Mouse (Mus musculus) midbrain, embryonic 14.5 days (tissue): ENCODE data around the gene Cyp8b1. TPM values are rescaled to one million over a fixed set of nuclear protein-coding genes. Genes with fewer than 3 reads are reported as not detected.

Experiments used
- ATAC-seq: fragments of 200-750 bp; cut with Nextera tagmentation; 2 replicates; pipeline ENCODE4 v1.8.0; 2017; ENCODE audit warnings: moderate number of reproducible peaks, moderate library complexity; ENCODE audit not compliant: low FRiP score, low TSS enrichment
- DNase-seq: peaks from one replicate; pipeline ENCODE4 v3.0.0-alpha.2; 2015
- H3K27ac ChIP-seq: fragments of 300-500 bp; sonication (generic); replicated peaks from 2 replicates; pipeline ENCODE4 v1.5.1; 2014; ENCODE audit warnings: mild to moderate bottlenecking, low read depth, low read length, moderate library complexity
- H3K27me3 ChIP-seq: fragments of 300-500 bp; sonication (generic); 2 replicates; pipeline ENCODE4 v1.6.1; 2014; ENCODE audit warnings: low read length, control low read depth, mixed read lengths; ENCODE audit not compliant: control insufficient read depth, insufficient read depth
- H3K36me3 ChIP-seq: fragments of 300-500 bp; sonication (generic); 2 replicates; pipeline ENCODE4 v1.6.1; 2014; ENCODE audit warnings: low read length, control low read depth; ENCODE audit not compliant: control insufficient read depth, insufficient read depth
- H3K4me1 ChIP-seq: fragments of 300-500 bp; sonication (generic); 2 replicates; pipeline ENCODE4 v1.6.1; 2014; ENCODE audit warnings: mild to moderate bottlenecking, antibody characterized with exemption, low read length, control low read depth; ENCODE audit not compliant: control insufficient read depth, insufficient read depth
- H3K4me2 ChIP-seq: fragments of 300-500 bp; sonication (generic); 2 replicates; pipeline ENCODE4 v1.6.1; 2014; ENCODE audit warnings: mild to moderate bottlenecking, low read length, moderate library complexity
- H3K4me3 ChIP-seq: fragments of 300-500 bp; sonication (generic); replicated peaks from 2 replicates; pipeline ENCODE4 v1.5.1; 2014; ENCODE audit warnings: low read depth, low read length
- H3K9ac ChIP-seq: fragments of 300-500 bp; sonication (generic); replicated peaks from 2 replicates; pipeline ENCODE4 v1.6.1; 2014; ENCODE audit warnings: mild to moderate bottlenecking, low read length, moderate library complexity
- H3K9me3 ChIP-seq: fragments of 300-500 bp; sonication (generic); 2 replicates; pipeline ENCODE4 v1.6.1; 2016; ENCODE audit warnings: low read length, control low read depth, mixed read lengths; ENCODE audit not compliant: control insufficient read depth
- WGBS: fragments of 180-500 bp; shearing (Covaris S2); extraction: QIAGEN DNeasy Blood & Tissue Kit; methylation state at CpG from one replicate; pipeline ENCODE4 v1.1.7; 2014; 5-methylcytosine and 5-hydroxymethylcytosine counted together
- polyA plus RNA-seq: library from polyadenylated mRNA; unstranded; fragments of >200 nt; fragmentation: Nextera tagmentation; extraction: Ambion mirVana; gene quantifications from 2 replicates; pipeline ENCODE4 v1.2.1, GENCODE M21; 2014

Cyp8b1 gene
- polyA plus RNA-seq, 1 experiment from 2014 or later = not detected

- Histone ChIP-seq H3K27ac (no peak overlapping the region), H3K9ac (no peak overlapping the region), H3K4me3 (no peak overlapping the region), H3K9me3 (no peaks in the 10 kb centered on the region), H3K4me1 (no peaks in the 10 kb centered on the region), H3K4me2 (no peak overlapping the region), H3K27me3 (no peaks in the 10 kb centered on the region), H3K36me3 (no peaks in the 10 kb centered on the region)
- 79% methylated on average over 8 of the region's 8 CpGs for WGBS
- DNase-seq = no peak
- no peak for ATAC-seq
Observed at GRCm38 (mm10) chr9:121925959-121926358, 9.9 kb upstream of the Cyp8b1 start.

- Histone ChIP-seq H3K9me3 (no peaks in the 10 kb centered on the region), H3K36me3 (no peaks in the 10 kb centered on the region), H3K4me2 (no peak overlapping the region), H3K4me1 (no peaks in the 10 kb centered on the region), H3K4me3 (no peak overlapping the region), H3K9ac (no peak overlapping the region), H3K27ac (no peak overlapping the region), H3K27me3 (no peaks in the 10 kb centered on the region)
- no peak for DNase-seq
- WGBS = 90% methylated on average over 9 of the region's 9 CpGs
- no peak for ATAC-seq
Observed at GRCm38 (mm10) chr9:121924901-121925560, 8.9 kb upstream of the Cyp8b1 start.

DNA sequence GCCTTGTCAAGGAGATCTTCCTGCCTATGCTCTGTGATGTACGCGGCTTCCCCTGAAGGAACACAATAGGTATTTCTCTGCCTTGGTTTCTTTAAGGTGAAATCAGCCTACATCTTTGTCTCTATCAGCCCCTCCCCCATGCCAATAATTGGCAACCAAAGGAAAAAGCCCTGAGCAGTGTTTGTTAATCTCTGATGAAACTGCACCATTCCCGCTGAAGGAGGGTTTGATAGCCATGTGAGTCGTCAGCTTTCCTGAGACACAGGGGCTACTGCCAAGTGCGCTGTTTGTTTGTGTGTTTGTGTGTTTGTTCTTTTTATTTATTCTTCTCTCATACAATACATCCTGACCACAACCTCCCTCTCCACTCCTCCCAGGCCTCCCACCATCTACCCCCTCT lies 7.8 kb upstream of the Cyp8b1 start:
- H3K27me3 ChIP-seq = no peaks in the 10 kb centered on the region
- no peaks in the 10 kb centered on the region for H3K36me3 ChIP-seq
- no peaks in the 10 kb centered on the region for H3K9me3 ChIP-seq
- no peak overlapping the region for H3K4me2 ChIP-seq
- ATAC-seq = no peak
- H3K9ac ChIP-seq = no peak overlapping the region
- 73% methylated on average over 5 of the region's 5 CpGs for WGBS
- no peak overlapping the region for H3K4me3 ChIP-seq
- no peaks in the 10 kb centered on the region for H3K4me1 ChIP-seq
- DNase-seq = no peak
- H3K27ac ChIP-seq = no peak overlapping the region

GRCm38 (mm10) chr9:121923443-121923842 lies 7.3 kb upstream of the Cyp8b1 start:
- WGBS = 90% methylated on average over 8 of the region's 8 CpGs
- Histone ChIP-seq H3K9ac (no peak overlapping the region), H3K27ac (no peak overlapping the region), H3K4me1 (no peaks in the 10 kb centered on the region), H3K27me3 (no peaks in the 10 kb centered on the region), H3K4me3 (no peak overlapping the region), H3K9me3 (no peaks in the 10 kb centered on the region), H3K36me3 (no peaks in the 10 kb centered on the region), H3K4me2 (no peak overlapping the region)
- ATAC-seq (no peak), DNase-seq (no peak)

DNA sequence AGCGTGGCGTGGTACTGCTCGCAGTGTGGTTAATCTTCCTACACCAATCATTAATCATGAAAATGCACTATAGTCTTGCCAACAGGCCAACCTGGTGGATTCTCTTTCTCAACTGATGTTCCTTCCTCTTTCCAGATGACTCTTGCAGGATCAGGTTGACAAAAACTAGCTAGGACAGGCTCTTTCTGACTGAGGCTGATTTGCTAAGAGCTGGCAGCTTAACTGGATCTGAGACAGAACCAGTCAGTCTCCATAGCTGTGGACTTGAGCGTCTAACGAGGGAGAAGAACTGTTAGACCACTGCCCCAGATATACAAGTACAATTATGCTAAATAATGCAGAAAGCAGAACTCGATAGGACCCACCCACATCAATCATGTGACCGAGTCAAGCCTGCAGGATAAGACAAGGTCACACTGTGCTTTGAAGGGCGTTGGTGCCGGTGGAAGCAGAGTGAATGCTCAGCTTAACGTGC lies 3.0 kb upstream of the Cyp8b1 start:
- no peak overlapping the region for H3K4me2 ChIP-seq
- no peak overlapping the region for H3K9ac ChIP-seq
- no peaks in the 10 kb centered on the region for H3K36me3 ChIP-seq
- H3K4me3 ChIP-seq = no peak overlapping the region
- 82% methylated on average over 10 of the region's 10 CpGs for WGBS
- no peaks in the 10 kb centered on the region for H3K9me3 ChIP-seq
- H3K27ac ChIP-seq = no peak overlapping the region
- ATAC-seq (no peak), DNase-seq (no peak)
- no peaks in the 10 kb centered on the region for H3K4me1 ChIP-seq
- H3K27me3 ChIP-seq = no peaks in the 10 kb centered on the region

DNA sequence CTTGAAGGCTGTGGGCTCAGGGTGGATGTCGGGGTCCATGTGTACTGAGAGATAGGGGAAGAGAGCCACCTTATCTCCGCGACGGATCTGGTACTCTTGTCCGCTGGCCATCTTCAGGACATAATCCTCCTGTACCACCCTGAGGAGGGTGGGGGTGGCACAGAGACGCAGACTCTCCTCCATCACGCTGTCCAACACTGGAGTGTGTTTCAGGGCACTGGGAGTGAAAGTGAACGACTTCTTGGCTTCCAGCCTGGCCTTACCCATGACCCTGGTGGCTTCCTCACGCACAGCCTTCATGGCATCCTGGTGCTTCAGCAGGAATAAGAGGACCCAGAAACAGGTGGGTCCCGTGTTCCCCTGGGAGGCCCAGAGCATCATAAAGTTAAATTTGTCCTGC lies 1.0 kb downstream of the Cyp8b1 start:
- Histone ChIP-seq H3K4me1 (no peaks in the 10 kb centered on the region), H3K4me2 (no peak overlapping the region), H3K9me3 (no peaks in the 10 kb centered on the region), H3K4me3 (no peak overlapping the region), H3K27ac (no peak overlapping the region), H3K9ac (no peak overlapping the region), H3K36me3 (no peaks in the 10 kb centered on the region), H3K27me3 (no peaks in the 10 kb centered on the region)
- ATAC-seq (no peak), DNase-seq (no peak)
- 91% methylated on average over 10 of the region's 10 CpGs for WGBS

DNA sequence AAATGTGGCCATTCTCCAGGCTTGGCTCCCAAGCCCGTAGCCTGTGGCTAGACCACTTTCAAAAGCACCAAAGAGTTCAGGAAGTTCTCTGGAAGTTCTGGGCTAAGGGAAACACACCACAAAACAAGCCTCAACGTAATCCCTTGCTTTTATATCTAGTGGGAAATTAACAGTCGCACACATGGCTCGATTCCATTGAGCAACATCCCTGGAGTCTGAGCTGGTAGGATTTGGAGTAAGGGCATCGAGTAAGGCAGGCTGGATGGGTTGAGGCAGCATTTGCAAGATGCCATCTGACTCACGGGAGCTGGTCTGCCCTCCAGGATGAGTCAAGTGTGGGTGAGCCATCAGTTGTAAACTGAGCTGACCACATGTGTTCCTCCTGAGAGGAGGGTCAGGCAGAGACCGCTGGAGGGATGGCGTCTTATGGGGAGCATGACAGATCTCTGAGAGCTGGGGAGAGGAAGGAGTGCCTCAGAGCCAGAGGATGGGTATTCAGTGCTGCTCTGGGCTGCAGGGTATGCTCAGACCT lies 1.8 kb downstream of the Cyp8b1 start:
- no peaks in the 10 kb centered on the region for H3K36me3 ChIP-seq
- H3K4me1 ChIP-seq = no peaks in the 10 kb centered on the region
- H3K4me2 ChIP-seq = no peak overlapping the region
- ATAC-seq (no peak), DNase-seq (no peak)
- H3K27me3 ChIP-seq = no peaks in the 10 kb centered on the region
- WGBS = 90% methylated on average over 8 of the region's 8 CpGs
- H3K27ac ChIP-seq = no peak overlapping the region
- H3K9ac ChIP-seq = no peak overlapping the region
- no peaks in the 10 kb centered on the region for H3K9me3 ChIP-seq
- H3K4me3 ChIP-seq = no peak overlapping the region

DNA sequence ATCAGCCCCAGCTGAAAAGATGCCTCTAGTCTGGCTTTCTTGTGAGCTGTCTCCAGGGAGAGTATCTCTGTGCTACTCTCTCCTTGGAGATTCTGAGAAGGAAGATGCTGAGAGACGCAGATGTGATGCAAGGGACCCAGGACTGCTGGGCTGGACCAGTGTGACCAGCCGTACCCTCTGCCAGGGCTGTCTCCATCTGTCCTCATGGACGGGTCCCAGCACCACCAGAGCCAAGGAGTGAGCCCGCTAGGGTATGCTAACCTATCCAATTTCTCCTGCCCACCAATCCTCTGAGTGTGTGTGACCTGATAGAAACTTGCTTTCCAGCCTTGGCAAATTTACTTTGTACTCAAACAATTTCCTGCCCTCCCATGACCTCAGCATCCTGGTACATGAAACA lies 3.3 kb downstream of the Cyp8b1 start:
- Histone ChIP-seq H3K4me2 (no peak overlapping the region), H3K27me3 (no peaks in the 10 kb centered on the region), H3K36me3 (no peaks in the 10 kb centered on the region), H3K4me1 (no peaks in the 10 kb centered on the region), H3K9me3 (no peaks in the 10 kb centered on the region), H3K27ac (no peak overlapping the region), H3K9ac (no peak overlapping the region), H3K4me3 (no peak overlapping the region)
- DNase-seq (no peak), ATAC-seq (no peak)
- WGBS = 84% methylated on average over 4 of the region's 4 CpGs

GRCm38 (mm10) chr9:121911196-121911595 lies 4.9 kb downstream of the Cyp8b1 start:
- H3K4me3 ChIP-seq = no peak overlapping the region
- H3K9ac ChIP-seq = no peak overlapping the region
- no peaks in the 10 kb centered on the region for H3K27me3 ChIP-seq
- H3K27ac ChIP-seq = no peak overlapping the region
- no peaks in the 10 kb centered on the region for H3K36me3 ChIP-seq
- no peak for ATAC-seq
- DNase-seq = no peak
- no peaks in the 10 kb centered on the region for H3K9me3 ChIP-seq
- H3K4me1 ChIP-seq = no peaks in the 10 kb centered on the region
- no peak overlapping the region for H3K4me2 ChIP-seq
- 88% methylated on average over 7 of the region's 7 CpGs for WGBS
